Mouse (Mus musculus): Measurements from ENCODE around the gene Kctd2. TPM values are rescaled to one million over a fixed set of nuclear protein-coding genes. Genes with fewer than 3 reads are reported as not detected.

The Kctd2 gene
- polyA plus RNA-seq, 1 experiment from 2014 or later: 23.5 TPM

DNA sequence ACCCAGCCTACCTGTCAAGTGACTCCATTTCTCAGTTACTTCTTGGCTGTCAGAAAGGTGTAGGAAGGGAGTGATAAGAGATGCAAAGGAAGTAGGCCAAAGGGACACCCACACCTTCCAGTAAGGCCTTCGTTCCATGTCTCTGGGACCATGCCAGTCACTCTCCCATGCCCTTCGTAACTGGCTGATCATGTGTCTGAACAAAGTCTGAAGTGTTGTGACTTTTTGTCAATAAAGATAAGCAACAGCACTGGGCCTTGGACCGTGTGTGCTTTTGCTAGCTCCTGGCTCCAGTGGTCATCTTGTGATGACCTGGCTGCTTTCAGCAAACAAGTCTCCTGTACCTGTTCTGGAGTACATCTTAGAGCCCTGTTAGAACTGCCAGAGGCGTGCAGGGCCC is 12.9 kb downstream of the Kctd2 start:
- Histone ChIP-seq H3K4me3 (ENCODE audit: control insufficient read depth in 1 of 2, insufficient read depth in 1 of 2, low read depth in 1 of 2, low read length in 2 of 2) (no peak overlapping the region), H3K4me2 (ENCODE audit: low read length) (no peak overlapping the region), H3K9me3 (ENCODE audit: control insufficient read depth, low read length) (no peaks in the 10 kb centered on the region), H3K9ac (ENCODE audit: low read length) (no peak overlapping the region), H3K27me3 (ENCODE audit: control insufficient read depth, insufficient read depth, low read length) (no peaks in the 10 kb centered on the region), H3K4me1 (ENCODE audit: control insufficient read depth in 2 of 2, insufficient read depth in 2 of 2, low read length in 2 of 2) (peaks cover 8 to 16% of the 10 kb centered on the region in 2 experiments; a peak in 3 of 4 replicates), H3K36me3 (ENCODE audit: control insufficient read depth, insufficient read depth, low read length) (peaks cover 48% of the 10 kb centered on the region), H3K27ac (replicated peaks in 1 of 2; ENCODE audit: control insufficient read depth in 1 of 2, insufficient read depth in 1 of 2, low read depth in 2 of 2, low read length in 2 of 2) (no peak overlapping the region)
- no peak for ATAC-seq (ENCODE audit: insufficient number of reproducible peaks, insufficient read depth, low FRiP score, low read depth)
- 59% methylated on average over 4 of the region's 4 CpGs for WGBS

GRCm38 (mm10) chr11:115433342-115433741 is 13.4 kb downstream of the Kctd2 start:
- Histone ChIP-seq H3K36me3 (ENCODE audit: control insufficient read depth, insufficient read depth, low read length) (peaks cover 45% of the 10 kb centered on the region), H3K4me2 (ENCODE audit: low read length) (no peak overlapping the region), H3K4me3 (ENCODE audit: control insufficient read depth in 1 of 2, insufficient read depth in 1 of 2, low read depth in 1 of 2, low read length in 2 of 2) (no peak overlapping the region), H3K9me3 (ENCODE audit: control insufficient read depth, low read length) (no peaks in the 10 kb centered on the region), H3K4me1 (ENCODE audit: control insufficient read depth in 2 of 2, insufficient read depth in 2 of 2, low read length in 2 of 2) (peaks cover 6 to 12% of the 10 kb centered on the region in 2 experiments; a peak in 3 of 4 replicates), H3K27me3 (ENCODE audit: control insufficient read depth, insufficient read depth, low read length) (no peaks in the 10 kb centered on the region), H3K27ac (replicated peaks in 1 of 2; ENCODE audit: control insufficient read depth in 1 of 2, insufficient read depth in 1 of 2, low read depth in 2 of 2, low read length in 2 of 2) (no peak overlapping the region), H3K9ac (ENCODE audit: low read length) (no peak overlapping the region)
- 78% methylated on average over 6 of the region's 6 CpGs for WGBS
- no peak for ATAC-seq (ENCODE audit: insufficient number of reproducible peaks, insufficient read depth, low FRiP score, low read depth)

DNA sequence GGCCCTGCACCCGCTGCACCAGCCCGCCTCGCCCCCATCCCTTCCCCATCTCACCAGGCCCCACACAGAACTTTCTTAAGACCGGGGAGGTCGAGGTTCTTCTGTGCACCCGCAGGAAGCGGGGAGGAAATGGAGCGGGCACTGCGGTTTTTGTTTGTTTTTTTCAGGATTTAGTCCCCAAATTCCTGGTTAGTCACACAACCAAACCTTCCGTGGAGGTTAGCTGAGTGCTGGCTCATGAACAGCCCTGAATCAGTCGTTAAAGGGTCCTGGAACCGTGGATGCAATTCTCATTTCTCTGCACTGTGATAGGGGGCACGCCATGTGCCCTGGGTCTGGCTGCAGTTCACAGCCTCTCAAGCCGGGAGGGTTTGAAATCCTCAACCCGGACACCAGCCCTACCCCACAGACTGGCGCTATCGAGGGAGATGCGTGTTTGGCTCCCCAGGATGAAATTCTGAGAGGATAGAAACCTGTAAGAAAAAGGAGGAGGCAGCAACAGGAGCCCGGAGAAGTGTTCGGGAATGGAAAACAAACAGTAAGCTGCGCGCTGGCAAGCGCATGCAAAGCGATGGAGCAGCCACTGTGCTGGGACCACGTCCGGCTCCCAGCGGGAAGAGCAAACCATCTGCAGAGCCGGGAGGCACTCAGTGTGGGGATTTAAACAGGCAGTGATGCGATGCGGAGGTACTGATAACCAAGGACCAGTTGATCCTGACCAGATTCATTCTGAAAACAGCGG is 15.8 kb downstream of the Kctd2 start:
- peak overlapping the region; percentile 81 for H3K4me2 ChIP-seq (ENCODE audit: low read length)
- H3K4me3 ChIP-seq (ENCODE audit: control insufficient read depth in 1 of 2, insufficient read depth in 1 of 2, low read depth in 1 of 2, low read length in 2 of 2): peak overlapping the region; percentile 38 to 42
- WGBS: 6% methylated on average over 31 of the region's 31 CpGs
- H3K27ac ChIP-seq (replicated peaks in 1 of 2; ENCODE audit: control insufficient read depth in 1 of 2, insufficient read depth in 1 of 2, low read depth in 2 of 2, low read length in 2 of 2): no peak overlapping the region
- H3K9me3 ChIP-seq (ENCODE audit: control insufficient read depth, low read length): peaks cover 7% of the 10 kb centered on the region
- peaks cover 6 to 12% of the 10 kb centered on the region in 2 experiments; a peak in 3 of 4 replicates for H3K4me1 ChIP-seq (ENCODE audit: control insufficient read depth in 2 of 2, insufficient read depth in 2 of 2, low read length in 2 of 2)
- ATAC-seq (ENCODE audit: insufficient number of reproducible peaks, insufficient read depth, low FRiP score, low read depth): no peak; the same call in 1 of the 2 replicates
- H3K27me3 ChIP-seq (ENCODE audit: control insufficient read depth, insufficient read depth, low read length): no peaks in the 10 kb centered on the region
- peak overlapping the region; percentile 72 for H3K9ac ChIP-seq (ENCODE audit: low read length)
- H3K36me3 ChIP-seq (ENCODE audit: control insufficient read depth, insufficient read depth, low read length): peaks cover 21% of the 10 kb centered on the region

- Histone ChIP-seq H3K4me2 (ENCODE audit: low read length) (no peak overlapping the region), H3K27ac (replicated peaks in 1 of 2; ENCODE audit: control insufficient read depth in 1 of 2, insufficient read depth in 1 of 2, low read depth in 2 of 2, low read length in 2 of 2) (no peak overlapping the region), H3K4me3 (ENCODE audit: control insufficient read depth in 1 of 2, insufficient read depth in 1 of 2, low read depth in 1 of 2, low read length in 2 of 2) (no peak overlapping the region), H3K4me1 (ENCODE audit: control insufficient read depth in 2 of 2, insufficient read depth in 2 of 2, low read length in 2 of 2) (peaks cover 6 to 12% of the 10 kb centered on the region in 2 experiments; a peak in 3 of 4 replicates), H3K36me3 (ENCODE audit: control insufficient read depth, insufficient read depth, low read length) (peaks cover 2% of the 10 kb centered on the region; the same call in 1 of the 2 replicates), H3K27me3 (ENCODE audit: control insufficient read depth, insufficient read depth, low read length) (no peaks in the 10 kb centered on the region), H3K9ac (ENCODE audit: low read length) (no peak overlapping the region), H3K9me3 (ENCODE audit: control insufficient read depth, low read length) (peaks cover 7% of the 10 kb centered on the region)
- WGBS: 73% methylated on average over 5 of the region's 5 CpGs
- ATAC-seq (ENCODE audit: insufficient number of reproducible peaks, insufficient read depth, low FRiP score, low read depth): no peak
Measured at GRCm38 (mm10) chr11:115437571-115438122, 17.7 kb downstream of the Kctd2 start.

- Histone ChIP-seq H3K4me1 (ENCODE audit: control insufficient read depth in 2 of 2, insufficient read depth in 2 of 2, low read length in 2 of 2) (peaks cover 6 to 12% of the 10 kb centered on the region in 2 experiments; a peak in 3 of 4 replicates), H3K4me3 (ENCODE audit: control insufficient read depth in 1 of 2, insufficient read depth in 1 of 2, low read depth in 1 of 2, low read length in 2 of 2) (no peak overlapping the region), H3K36me3 (ENCODE audit: control insufficient read depth, insufficient read depth, low read length) (no peaks in the 10 kb centered on the region), H3K9me3 (ENCODE audit: control insufficient read depth, low read length) (peaks cover 7% of the 10 kb centered on the region), H3K4me2 (ENCODE audit: low read length) (no peak overlapping the region), H3K27ac (replicated peaks in 1 of 2; ENCODE audit: control insufficient read depth in 1 of 2, insufficient read depth in 1 of 2, low read depth in 2 of 2, low read length in 2 of 2) (no peak overlapping the region), H3K27me3 (ENCODE audit: control insufficient read depth, insufficient read depth, low read length) (no peaks in the 10 kb centered on the region), H3K9ac (ENCODE audit: low read length) (no peak overlapping the region)
- no peak for ATAC-seq (ENCODE audit: insufficient number of reproducible peaks, insufficient read depth, low FRiP score, low read depth)
- WGBS: 74% methylated on average over 3 of the region's 3 CpGs
Measured at GRCm38 (mm10) chr11:115439326-115439725, 19.4 kb downstream of the Kctd2 start.

DNA sequence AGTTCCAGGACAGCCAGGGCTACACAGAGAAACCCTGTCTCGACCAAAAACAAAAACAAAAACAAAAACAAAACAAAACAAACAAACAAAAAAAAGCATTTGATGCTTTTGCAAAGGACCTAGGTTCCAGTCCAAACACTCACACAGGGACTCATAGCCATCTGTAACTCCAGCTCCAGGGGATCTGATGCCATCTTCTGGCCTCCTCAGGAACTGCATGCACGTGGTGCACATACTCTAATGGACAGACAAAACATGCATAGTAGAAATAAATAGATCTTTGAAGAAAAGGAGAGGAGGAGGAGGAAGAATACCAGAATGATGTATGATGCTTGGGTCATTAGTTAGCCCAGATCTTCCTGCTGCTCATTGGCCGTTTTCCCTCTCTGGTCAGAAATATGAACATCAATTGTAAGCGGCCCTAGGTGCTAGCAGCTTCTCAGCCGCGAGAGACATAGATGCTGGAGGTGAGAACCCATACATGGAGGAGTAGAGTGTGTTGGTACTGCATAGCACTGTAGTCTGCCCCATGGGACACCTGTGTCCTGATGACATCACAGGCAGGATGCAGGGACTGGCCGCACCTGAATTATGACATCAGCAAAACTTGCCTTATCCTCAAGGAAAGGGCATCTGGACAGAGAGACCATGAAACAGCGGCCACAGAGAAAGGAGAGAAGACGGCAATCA is 20.1 kb downstream of the Kctd2 start, which contains the start of gene Trim80:
Gene Trim80 (plus strand): TSS at position 640 of the 690 bp plus-strand sequence.
- 92% methylated on average over 9 of the region's 9 CpGs for WGBS
- ATAC-seq (ENCODE audit: insufficient number of reproducible peaks, insufficient read depth, low FRiP score, low read depth): no peak
- Histone ChIP-seq H3K9ac (ENCODE audit: low read length) (no peak within 1 kb of the TSS), H3K4me1 (ENCODE audit: control insufficient read depth in 2 of 2, insufficient read depth in 2 of 2, low read length in 2 of 2) (peaks cover 6 to 12% of the 10 kb centered on the region in 2 experiments; a peak in 3 of 4 replicates), H3K27me3 (ENCODE audit: control insufficient read depth, insufficient read depth, low read length) (no peaks in the 10 kb centered on the region), H3K9me3 (ENCODE audit: control insufficient read depth, low read length) (peaks cover 7% of the 10 kb centered on the region), H3K4me3 (ENCODE audit: control insufficient read depth in 1 of 2, insufficient read depth in 1 of 2, low read depth in 1 of 2, low read length in 2 of 2) (no peak within 1 kb of the TSS), H3K4me2 (ENCODE audit: low read length) (no peak within 1 kb of the TSS), H3K36me3 (ENCODE audit: control insufficient read depth, insufficient read depth, low read length) (no peaks in the 10 kb centered on the region), H3K27ac (replicated peaks in 1 of 2; ENCODE audit: control insufficient read depth in 1 of 2, insufficient read depth in 1 of 2, low read depth in 2 of 2, low read length in 2 of 2) (no peak within 1 kb of the TSS)

DNA sequence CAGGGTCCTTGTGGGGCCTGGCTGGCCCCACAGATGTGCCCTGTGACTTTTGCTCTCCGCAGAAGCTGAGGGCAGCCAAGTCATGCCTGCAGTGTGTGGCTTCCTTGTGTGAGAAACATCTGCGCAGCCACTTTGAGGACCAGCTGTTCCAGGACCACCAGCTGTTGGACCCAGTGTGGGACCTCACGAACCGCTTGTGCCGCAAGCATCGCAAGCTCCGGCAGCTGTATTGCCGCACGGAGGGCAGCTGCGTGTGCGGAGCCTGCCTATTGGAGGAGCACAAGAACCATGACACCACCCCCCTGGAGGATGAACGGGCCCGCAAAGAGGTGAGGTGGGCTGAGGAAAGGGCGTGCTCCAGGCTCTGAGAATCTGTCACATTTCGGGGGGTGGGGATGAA is 21.5 kb downstream of the Kctd2 start:
- H3K4me3 ChIP-seq (ENCODE audit: control insufficient read depth in 1 of 2, insufficient read depth in 1 of 2, low read depth in 1 of 2, low read length in 2 of 2): no peak overlapping the region
- no peak overlapping the region for H3K9ac ChIP-seq (ENCODE audit: low read length)
- no peaks in the 10 kb centered on the region for H3K36me3 ChIP-seq (ENCODE audit: control insufficient read depth, insufficient read depth, low read length)
- WGBS: 42% methylated on average over 15 of the region's 15 CpGs
- no peak overlapping the region for H3K27ac ChIP-seq (replicated peaks in 1 of 2; ENCODE audit: control insufficient read depth in 1 of 2, insufficient read depth in 1 of 2, low read depth in 2 of 2, low read length in 2 of 2)
- no peaks in the 10 kb centered on the region for H3K27me3 ChIP-seq (ENCODE audit: control insufficient read depth, insufficient read depth, low read length)
- peaks cover 7% of the 10 kb centered on the region for H3K9me3 ChIP-seq (ENCODE audit: control insufficient read depth, low read length)
- no peak for ATAC-seq (ENCODE audit: insufficient number of reproducible peaks, insufficient read depth, low FRiP score, low read depth)
- no peak overlapping the region for H3K4me2 ChIP-seq (ENCODE audit: low read length)
- H3K4me1 ChIP-seq (ENCODE audit: control insufficient read depth in 2 of 2, insufficient read depth in 2 of 2, low read length in 2 of 2): peaks cover 2 to 4% of the 10 kb centered on the region in 2 experiments

All from heart, embryonic 14.5 days (tissue).